ENCODE assay signal across 8 mouse cellular contexts in genomic region chr14:57407039-57407987, GRCm38 (mm10). TPM values are rescaled to one million over a fixed set of nuclear protein-coding genes. Genes with fewer than 3 reads are reported as not detected.
DNase-seq lines count a peak whose midpoint lies in the region; ATAC-seq and TF ChIP-seq lines count a peak whose summit lies in the region.

No protein-coding gene starts in this region.

- H3K36me3 ChIP-seq in hindbrain, embryonic 16.5 days (ENCODE audit: control insufficient read depth, insufficient read depth, low read length) = no peaks in the 10 kb centered on the region
- H3K36me3 ChIP-seq in liver, embryonic 11.5 days (ENCODE audit: control insufficient read depth, insufficient read depth, low read length) = no peaks in the 10 kb centered on the region

- peak overlapping the region; percentile 53; the same call in 1 of the 2 replicates for H3K27ac ChIP-seq in gastrocnemius, adult 2 months
- H3K27ac ChIP-seq in hindbrain, embryonic 16.5 days (ENCODE audit: low read depth, low read length) = no peak overlapping the region
- H3K27ac ChIP-seq in liver, embryonic 11.5 days (ENCODE audit: low read depth, low read length) = no peak overlapping the region

- H3K9ac ChIP-seq in hindbrain, embryonic 16.5 days (ENCODE audit: low read depth, low read length) = no peak overlapping the region; the same call in 1 of the 2 replicates
- H3K9ac ChIP-seq in liver, embryonic 11.5 days (ENCODE audit: low read depth, low read length) = no peak overlapping the region

- H3K9me3 ChIP-seq in hindbrain, embryonic 16.5 days (ENCODE audit: control insufficient read depth, low read length) = no peaks in the 10 kb centered on the region
- no peaks in the 10 kb centered on the region for H3K9me3 ChIP-seq in liver, embryonic 11.5 days (ENCODE audit: control insufficient read depth, low read length)

- WGBS in hindbrain, embryonic 16.5 days = 4% methylated on average over 12 of the region's 12 CpGs
- 11% methylated on average over 12 of the region's 12 CpGs for whole genome bisulfite sequencing in liver, embryonic 11.5 days

- peak; percentile 82 for ATAC-seq in hindbrain, embryonic 16.5 days
- ATAC-seq in liver, embryonic 11.5 days (replicated peaks; ENCODE audit: low FRiP score) = peak; percentile 61

- peaks cover 7% of the 10 kb centered on the region for H3K4me1 ChIP-seq in hindbrain, embryonic 16.5 days (ENCODE audit: control insufficient read depth, insufficient read depth, low read depth, low read length)
- H3K4me1 ChIP-seq in liver, embryonic 11.5 days (replicated peaks; ENCODE audit: control insufficient read depth, insufficient read depth, low read length) = no peaks in the 10 kb centered on the region; the same call in 1 of the 2 replicates

- 0 out of 2 replicates have a peak overlapping the region, but pooled peaks have one; percentile 11 for H3K4me3 ChIP-seq in gastrocnemius, adult 2 months
- no peak overlapping the region for H3K4me3 ChIP-seq in hindbrain, embryonic 16.5 days (ENCODE audit: low read length)
- H3K4me3 ChIP-seq in liver, embryonic 11.5 days (ENCODE audit: low read depth, low read length) = no peak overlapping the region

- peak; percentile 20 to 32 for DNase-seq in cerebellum, postnatal 4 days (ENCODE audit: low spot score in 2 of 2)
- no peak for DNase-seq in cerebellum, adult 9-11 months
- DNase-seq in adrenal gland, adult 2 months = peak; percentile 21
- DNase-seq in gastrocnemius, adult 2 months = peak; percentile 48
- peak; percentile 42 for DNase-seq in liver, embryonic 11.5 days (ENCODE audit: low spot score)
- peak; percentile 59 for DNase-seq in naive thymus-derived CD4-positive, alpha-beta T cell, adult 2 months (ENCODE audit: low read depth)
- DNase-seq in thymus, postnatal 25 days = peak; percentile 53

- intact Hi-C loops in gastrocnemius, adult 2 months (cut with DNase I) = no loop called here

- no peaks in the 10 kb centered on the region for H3K27me3 ChIP-seq in hindbrain, embryonic 16.5 days (replicated peaks; ENCODE audit: control insufficient read depth, insufficient read depth, low read length)
- H3K27me3 ChIP-seq in liver, embryonic 11.5 days (replicated peaks; ENCODE audit: control insufficient read depth, insufficient read depth, low read length) = no peaks in the 10 kb centered on the region

- TF ChIP-seq CTCF in gastrocnemius, adult 2 months (IDR thresholded peaks at IDR 0.05) = peak; percentile 37

- peak overlapping the region; percentile 33 for H3K4me2 ChIP-seq in hindbrain, embryonic 16.5 days (ENCODE audit: low read length)
- H3K4me2 ChIP-seq in liver, embryonic 11.5 days = peak overlapping the region; percentile 38; the same call in 1 of the 2 replicates

RNA-seq across cellular contexts. Expression of gene Cryl1, which starts 9.0 kb away (rescaled TPM):
- 10 to 100 TPM in 1 of 2 experiments, 1 to 10 TPM in 1; 9.7 to 12.3 TPM for total RNA-seq in adrenal gland, adult 2 months (2021)
- 13.1 and 14.5 TPM in 2 replicates for polyA plus RNA-seq in adrenal gland, adult 2 months (2012; rRNA removed)
- total RNA-seq in gastrocnemius, adult 2 months (2021) = 1 to 10 TPM; 4.7 to 5.5 TPM
- polyA plus RNA-seq in hindbrain, embryonic 16.5 days (2015; fragmentation: Nextera tagmentation; extraction: Ambion mirVana) = 13.2 and 15.4 TPM in 2 replicates
- 11.0 and 11.8 TPM in 2 replicates for polyA plus RNA-seq in liver, embryonic 11.5 days (2014; fragmentation: Nextera tagmentation; extraction: Ambion mirVana)

RNA-seq across cellular contexts. Expression of gene Ift88, which starts 16.5 kb away (rescaled TPM):
- 10 to 100 TPM; 10.9 to 13.9 TPM for total RNA-seq in adrenal gland, adult 2 months (2021)
- polyA plus RNA-seq in adrenal gland, adult 2 months (2012; rRNA removed) = 2.1 and 2.5 TPM in 2 replicates
- total RNA-seq in gastrocnemius, adult 2 months (2021) = 1 to 10 TPM; 4.0 to 4.8 TPM
- polyA plus RNA-seq in hindbrain, embryonic 16.5 days (2015; fragmentation: Nextera tagmentation; extraction: Ambion mirVana) = 15.0 and 15.1 TPM in 2 replicates
- polyA plus RNA-seq in liver, embryonic 11.5 days (2014; fragmentation: Nextera tagmentation; extraction: Ambion mirVana) = 5.4 and 6.0 TPM in 2 replicates
